Mouse (Mus musculus): ENCODE data around the gene Plek. TPM values are rescaled to one million over a fixed set of nuclear protein-coding genes. Genes with fewer than 3 reads are reported as not detected.

Gene Plek
- polyA plus RNA-seq, 1 experiment from 2014 or later: 2.0 TPM

DNA sequence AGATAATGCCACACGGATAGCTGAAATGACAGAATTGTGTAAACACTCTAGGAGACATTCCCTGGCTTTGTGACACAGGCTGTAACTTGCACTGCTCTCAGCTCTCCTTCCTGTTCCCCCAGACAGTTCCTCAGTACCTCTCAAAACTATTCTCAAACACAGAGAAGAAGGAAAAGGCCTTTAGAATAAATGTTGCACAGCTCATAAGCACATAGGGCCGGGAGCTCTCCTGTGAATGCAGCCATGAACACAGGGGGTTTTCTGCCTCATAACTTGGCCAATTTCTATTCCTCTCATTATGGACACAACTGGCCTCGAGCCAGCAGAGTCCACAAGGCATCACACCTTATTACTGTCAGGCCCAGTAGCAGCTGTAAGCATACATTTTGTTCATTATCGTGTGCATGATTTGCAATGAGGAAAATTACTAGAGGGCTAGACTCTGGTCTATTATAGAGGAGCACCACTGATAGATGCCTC lies 110.2 kb downstream of the Plek start:
- Histone ChIP-seq H3K4me1 (ENCODE audit: control insufficient read depth, insufficient read depth, low read length) (no peaks in the 10 kb centered on the region), H3K36me3 (ENCODE audit: control insufficient read depth, insufficient read depth, low read length) (no peaks in the 10 kb centered on the region), H3K4me2 (replicated peaks; ENCODE audit: low read depth, low read length) (no peak overlapping the region), H3K9ac (ENCODE audit: low read depth, low read length) (no peak overlapping the region), H3K9me3 (ENCODE audit: control insufficient read depth, low read length) (no peaks in the 10 kb centered on the region), H3K4me3 (ENCODE audit: low read length) (no peak overlapping the region), H3K27ac (ENCODE audit: low read depth, low read length) (no peak overlapping the region), H3K27me3 (ENCODE audit: control insufficient read depth, insufficient read depth, low read length) (no peaks in the 10 kb centered on the region)
- ATAC-seq (ENCODE audit: low FRiP score, low TSS enrichment): no peak
- WGBS: 82% methylated on average over 4 of the region's 4 CpGs

DNA sequence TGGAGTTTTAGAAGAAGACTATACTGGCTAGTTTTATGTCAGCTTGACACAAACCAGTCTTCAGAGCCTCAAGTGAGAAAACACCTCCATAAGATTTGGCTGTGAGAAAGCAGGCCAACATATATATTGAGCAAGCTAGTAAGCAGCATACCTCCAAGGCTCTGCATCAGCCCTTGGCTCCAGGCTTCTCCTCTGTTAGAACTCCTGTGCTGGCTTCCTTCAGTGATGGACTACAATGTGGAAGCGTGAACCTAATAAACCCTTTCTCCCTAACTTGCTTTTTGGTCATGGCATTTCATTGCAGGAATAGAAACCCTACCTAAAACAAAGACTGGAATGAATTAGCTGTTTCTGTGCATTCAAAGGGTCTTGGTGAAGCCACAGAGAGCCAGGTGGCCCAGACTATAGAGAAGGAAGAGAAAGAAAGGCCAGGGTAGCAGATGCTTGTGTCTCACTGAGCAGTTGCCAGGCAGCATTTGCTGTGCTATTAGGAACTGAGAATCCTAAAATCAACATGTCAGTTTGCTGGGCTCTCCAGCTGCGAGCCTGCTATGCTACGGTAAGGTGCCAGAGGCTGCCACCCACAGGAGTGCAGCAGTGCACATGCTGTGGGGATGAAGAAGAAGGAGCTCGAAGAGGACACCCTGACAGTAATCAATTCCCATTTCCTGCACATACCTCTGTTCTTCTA lies 110.9 kb downstream of the Plek start:
- Histone ChIP-seq H3K27me3 (ENCODE audit: control insufficient read depth, insufficient read depth, low read length) (no peaks in the 10 kb centered on the region), H3K9ac (ENCODE audit: low read depth, low read length) (no peak overlapping the region), H3K4me3 (ENCODE audit: low read length) (no peak overlapping the region), H3K4me2 (replicated peaks; ENCODE audit: low read depth, low read length) (no peak overlapping the region), H3K4me1 (ENCODE audit: control insufficient read depth, insufficient read depth, low read length) (no peaks in the 10 kb centered on the region), H3K27ac (ENCODE audit: low read depth, low read length) (no peak overlapping the region), H3K36me3 (ENCODE audit: control insufficient read depth, insufficient read depth, low read length) (no peaks in the 10 kb centered on the region), H3K9me3 (ENCODE audit: control insufficient read depth, low read length) (no peaks in the 10 kb centered on the region)
- no peak for ATAC-seq (ENCODE audit: low FRiP score, low TSS enrichment)
- 81% methylated on average over 4 of the region's 4 CpGs for WGBS

DNA sequence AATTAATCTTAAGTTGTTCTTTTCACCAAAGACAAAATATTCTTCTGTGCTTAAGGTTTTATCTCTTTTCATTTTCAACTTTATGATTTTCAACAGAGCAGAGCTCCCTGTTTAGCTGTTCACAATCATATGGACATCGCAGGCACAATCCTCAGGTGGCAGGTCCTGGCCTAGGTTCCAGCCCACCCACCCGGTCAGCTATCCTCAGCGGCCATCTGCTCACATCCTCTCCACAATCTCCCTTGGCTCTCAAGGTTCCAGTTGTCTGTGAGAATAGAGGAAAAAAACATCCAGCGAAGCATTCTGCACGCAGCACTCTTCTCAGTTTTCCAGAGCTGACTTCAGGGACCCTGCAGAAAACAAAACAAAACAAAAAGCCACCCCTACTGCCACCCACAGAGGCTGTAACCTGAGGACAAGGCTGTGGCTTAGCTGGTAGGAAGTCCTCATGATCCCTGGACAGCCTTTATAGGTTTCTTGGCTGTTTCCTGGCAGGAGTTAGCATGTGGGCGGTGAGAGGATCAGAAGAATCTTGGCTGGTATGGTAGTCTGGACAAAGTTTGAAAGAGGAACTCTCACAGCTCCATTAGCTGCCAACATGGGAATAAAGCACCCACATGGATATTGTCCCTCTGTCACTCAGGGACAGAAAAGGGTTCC lies 116.5 kb downstream of the Plek start:
- Histone ChIP-seq H3K27me3 (ENCODE audit: control insufficient read depth, insufficient read depth, low read length) (no peaks in the 10 kb centered on the region), H3K9me3 (ENCODE audit: control insufficient read depth, low read length) (no peaks in the 10 kb centered on the region), H3K36me3 (ENCODE audit: control insufficient read depth, insufficient read depth, low read length) (no peaks in the 10 kb centered on the region), H3K4me3 (ENCODE audit: low read length) (no peak overlapping the region), H3K4me2 (replicated peaks; ENCODE audit: low read depth, low read length) (no peak overlapping the region), H3K9ac (ENCODE audit: low read depth, low read length) (no peak overlapping the region), H3K27ac (ENCODE audit: low read depth, low read length) (no peak overlapping the region), H3K4me1 (ENCODE audit: control insufficient read depth, insufficient read depth, low read length) (no peaks in the 10 kb centered on the region)
- ATAC-seq (ENCODE audit: low FRiP score, low TSS enrichment): peak; percentile 57; the same call in 1 of the 2 replicates
- WGBS: 62% methylated on average over 6 of the region's 6 CpGs

DNA sequence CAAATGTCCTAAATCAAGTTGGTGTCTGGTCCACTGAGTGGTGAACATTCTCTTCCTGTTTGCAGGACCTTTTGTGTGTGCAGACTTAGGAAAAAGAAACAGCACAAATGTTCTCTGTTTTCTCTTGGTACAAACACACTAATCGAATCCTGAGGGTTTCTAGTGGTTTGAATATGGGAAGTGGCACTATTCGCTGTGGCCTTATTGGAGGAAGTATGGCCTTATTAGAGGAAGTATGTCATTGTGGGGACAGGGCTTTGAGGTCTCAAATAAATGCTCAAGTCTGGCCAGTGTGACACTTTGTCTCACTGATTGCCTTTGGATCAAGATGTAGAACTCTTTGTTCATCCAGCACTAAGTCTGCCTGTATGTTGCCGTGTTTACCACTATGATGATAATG lies 120.0 kb downstream of the Plek start:
- Histone ChIP-seq H3K4me3 (ENCODE audit: low read length) (no peak overlapping the region), H3K9ac (ENCODE audit: low read depth, low read length) (no peak overlapping the region), H3K9me3 (ENCODE audit: control insufficient read depth, low read length) (no peaks in the 10 kb centered on the region), H3K36me3 (ENCODE audit: control insufficient read depth, insufficient read depth, low read length) (no peaks in the 10 kb centered on the region), H3K27me3 (ENCODE audit: control insufficient read depth, insufficient read depth, low read length) (no peaks in the 10 kb centered on the region), H3K27ac (ENCODE audit: low read depth, low read length) (no peak overlapping the region), H3K4me2 (replicated peaks; ENCODE audit: low read depth, low read length) (no peak overlapping the region), H3K4me1 (ENCODE audit: control insufficient read depth, insufficient read depth, low read length) (no peaks in the 10 kb centered on the region)
- ATAC-seq (ENCODE audit: low FRiP score, low TSS enrichment): no peak
- WGBS: 87% methylated on average over 3 of the region's 3 CpGs

Other genes with a start within 250 kb of the Plek start
- 1.7 and 2.3 TPM in 2 replicates for gene Fbxo48, start 101.0 kb downstream of the Plek start, polyA plus RNA-seq (2014; fragmentation: Nextera tagmentation; extraction: Ambion mirVana)
- 31.0 and 33.2 TPM in 2 replicates for gene Cnrip1, start 795 bp downstream of the Plek start, polyA plus RNA-seq (2014; fragmentation: Nextera tagmentation; extraction: Ambion mirVana)
- gene Ppp3r1, start 106.9 kb upstream of the Plek start, polyA plus RNA-seq (2014; fragmentation: Nextera tagmentation; extraction: Ambion mirVana): 61.8 and 89.3 TPM in 2 replicates
- 28.8 and 31.2 TPM in 2 replicates for gene Wdr92, start 129.7 kb upstream of the Plek start, polyA plus RNA-seq (2014; fragmentation: Nextera tagmentation; extraction: Ambion mirVana)
- 93.0 and 103 TPM in 2 replicates for gene Pno1, start 159.2 kb upstream of the Plek start, polyA plus RNA-seq (2014; fragmentation: Nextera tagmentation; extraction: Ambion mirVana)
- 102 and 146 TPM in 2 replicates for gene C1d, start 205.2 kb upstream of the Plek start, polyA plus RNA-seq (2014; fragmentation: Nextera tagmentation; extraction: Ambion mirVana)